Mouse (Mus musculus) heart, adult 18-20 months (tissue): Measurements from ENCODE around the gene Rsph14. TPM values are rescaled to one million over a fixed set of nuclear protein-coding genes. Genes with fewer than 3 reads are reported as not detected.

ENCODE experiments used
- DNase-seq, 2 experiments: peaks; one replicate each; pipeline ENCODE4 v3.0.0; 2021 to 2022; ENCODE audit warnings: mixed read lengths in 1 of 2
- long read RNA-seq, 2 experiments: library from polyadenylated mRNA; stranded (forward); transcript quantifications; one replicate each; pipeline ENCODE4 v2.0.0; 2021
- total RNA-seq, 2 experiments: library from RNA; stranded (reverse); gene quantifications; 2 replicates each; pipeline ENCODE4 v1.2.3; 2021

The Rsph14 gene
- not detected for total RNA-seq
- long read RNA-seq, experiment 1: 0 reads
- long read RNA-seq, experiment 2: 0 reads

DNA sequence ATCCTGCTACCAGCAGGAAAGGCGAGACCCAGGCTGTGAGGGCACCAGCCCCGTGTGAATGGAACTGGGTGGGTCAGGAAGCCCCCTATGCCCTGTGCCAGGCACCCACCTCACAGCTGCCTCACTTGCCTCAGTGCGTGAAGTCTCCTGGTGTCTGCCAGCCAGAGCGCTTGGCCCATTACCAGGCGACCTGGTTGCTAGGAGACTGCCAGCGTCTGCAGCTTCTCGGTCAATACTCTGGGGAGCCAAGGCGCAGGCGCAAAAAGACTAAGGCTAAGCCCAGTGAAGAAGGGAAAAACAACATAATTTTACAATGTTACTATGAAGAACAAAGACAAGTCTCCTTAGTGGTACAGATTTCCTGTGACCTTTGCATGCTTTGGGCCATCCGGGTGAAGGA is at the start of gene Rsph14:
Gene Rsph14, minus strand, starts transcription at position 192 of the 400 bp plus-strand sequence.
- peak; percentile 73 to 81 for DNase-seq

DNA sequence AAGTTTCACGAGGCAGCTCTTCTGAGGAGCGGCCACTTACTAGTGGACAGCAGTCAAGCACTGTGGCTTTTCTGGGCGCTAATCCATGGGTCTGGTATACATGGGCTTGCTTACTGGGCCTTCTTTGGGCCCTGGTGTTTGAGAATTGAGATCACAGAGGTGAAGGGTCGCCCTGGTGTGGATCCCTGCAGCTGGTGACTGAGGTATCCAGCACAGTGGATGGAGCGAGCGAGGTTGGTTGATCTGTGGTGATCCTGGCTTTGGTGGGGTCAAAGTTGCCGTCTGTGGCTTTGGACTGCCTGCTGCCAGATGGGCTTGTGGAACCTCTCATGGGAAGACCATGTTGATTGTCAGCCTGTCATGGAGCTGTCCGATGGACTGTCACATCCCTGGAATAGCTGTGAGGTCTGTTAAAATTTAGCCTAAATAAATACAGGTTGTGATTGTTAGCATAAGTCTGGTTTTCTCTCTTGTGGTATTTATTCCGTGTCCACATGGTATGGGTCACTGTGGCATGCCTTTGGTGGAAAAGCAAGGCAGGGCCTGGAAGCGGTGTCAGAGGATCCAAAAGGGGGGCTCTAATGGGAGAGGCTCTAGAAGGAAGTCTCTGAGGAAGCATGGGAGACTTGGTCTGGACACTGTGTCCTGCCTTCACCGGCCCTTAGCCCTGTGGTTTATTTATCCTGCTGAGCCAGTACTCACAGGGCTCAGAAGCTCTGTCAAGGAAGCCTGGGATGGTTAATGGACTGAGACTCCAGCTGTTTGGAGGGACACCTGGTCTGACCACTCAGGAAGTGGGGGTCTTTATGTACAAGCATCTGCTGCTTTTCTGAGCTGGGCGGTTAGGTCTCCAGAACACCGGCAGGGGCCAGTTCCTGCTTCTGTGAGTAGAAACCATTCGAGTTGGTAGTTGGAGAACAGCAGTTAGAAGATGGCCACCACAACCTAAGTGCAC is 46.1 kb upstream of the Rsph14 start:
- no peak for DNase-seq

DNA sequence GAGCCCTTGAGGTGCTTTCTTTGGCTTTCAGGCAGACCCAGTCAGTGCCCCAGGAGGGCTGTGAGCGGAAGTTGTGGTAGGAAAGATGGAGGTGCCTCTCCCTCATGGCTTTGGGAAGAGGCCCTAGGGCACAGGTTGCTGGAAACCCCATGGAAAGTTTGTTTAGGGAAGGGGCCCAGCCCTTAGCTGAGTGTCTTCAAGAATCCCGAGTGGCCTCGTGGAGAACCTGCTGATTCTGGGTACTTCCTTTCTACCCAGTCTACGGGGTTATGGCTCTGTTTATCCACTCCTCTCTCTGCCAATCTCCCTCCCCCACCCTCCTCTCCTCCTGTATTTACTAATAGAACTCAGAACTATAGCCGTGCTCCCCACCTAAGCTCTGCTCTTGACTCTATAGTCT is 43.3 kb upstream of the Rsph14 start:
- DNase-seq: no peak

- DNase-seq: no peak
These were observed 38.0 kb upstream of the Rsph14 start for GRCm38 (mm10) chr10:75070281-75070976.

GRCm38 (mm10) chr10:75068624-75069328 is 36.4 kb upstream of the Rsph14 start:
- no peak for DNase-seq

GRCm38 (mm10) chr10:75068086-75068485 is 35.7 kb upstream of the Rsph14 start:
- DNase-seq: no peak

GRCm38 (mm10) chr10:75067446-75067845 is 35.1 kb upstream of the Rsph14 start:
- DNase-seq: no peak

DNA sequence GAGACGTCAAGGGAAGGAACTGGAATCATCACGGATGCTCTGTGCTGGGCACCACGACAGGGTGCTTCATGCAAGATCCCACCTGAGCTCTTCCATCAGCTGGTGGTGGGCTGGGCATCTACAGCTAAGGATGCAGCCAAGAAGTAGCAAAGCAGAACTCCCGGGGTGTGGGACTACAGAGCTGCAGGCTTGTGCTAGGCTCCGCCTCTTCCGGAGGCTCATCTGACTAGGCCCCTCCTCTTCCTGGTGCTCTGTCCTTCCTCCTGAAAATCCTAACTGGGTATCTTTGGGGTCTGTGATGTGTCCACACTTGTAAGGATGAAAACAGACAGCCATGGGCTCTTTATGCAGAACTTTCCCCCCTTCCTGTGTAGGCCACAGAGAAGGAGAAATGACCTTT is 33.3 kb upstream of the Rsph14 start:
- DNase-seq: no peak

DNA sequence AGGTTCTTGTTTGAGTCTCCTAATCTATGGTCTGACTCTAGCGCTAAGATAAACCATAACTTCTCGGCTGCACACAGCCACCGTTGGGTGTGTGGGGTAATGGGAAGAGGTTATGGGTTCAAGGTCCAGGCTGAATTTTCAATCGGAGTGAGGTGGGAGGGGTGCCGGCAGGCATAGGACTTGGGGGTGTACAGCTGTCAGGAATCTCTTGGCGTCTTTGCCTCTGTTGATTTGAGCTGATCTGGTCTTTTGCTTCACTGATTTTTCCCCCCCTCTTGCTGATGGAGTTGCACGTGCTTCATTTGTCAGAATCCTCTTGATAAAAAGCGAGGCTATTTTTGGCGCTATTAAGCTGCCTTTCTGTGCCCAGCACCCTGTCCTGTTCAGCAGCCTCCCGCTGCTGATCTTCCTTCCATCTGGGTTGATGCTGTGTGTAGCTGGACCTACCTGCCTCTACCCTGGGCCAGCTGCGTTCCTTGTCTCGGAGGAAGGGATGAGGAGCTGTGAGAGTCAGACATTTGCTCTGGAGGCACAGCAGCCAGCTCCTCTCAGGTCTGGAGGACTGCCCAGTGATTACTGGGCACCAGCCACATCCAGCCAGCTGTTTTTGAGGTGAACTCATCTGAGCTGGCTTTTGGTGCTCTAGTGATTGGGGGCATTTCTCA is 31.0 kb upstream of the Rsph14 start:
- DNase-seq: peak; percentile 18 to 32

- no peak for DNase-seq
These were observed 30.2 kb upstream of the Rsph14 start for GRCm38 (mm10) chr10:75062621-75063020.

DNA sequence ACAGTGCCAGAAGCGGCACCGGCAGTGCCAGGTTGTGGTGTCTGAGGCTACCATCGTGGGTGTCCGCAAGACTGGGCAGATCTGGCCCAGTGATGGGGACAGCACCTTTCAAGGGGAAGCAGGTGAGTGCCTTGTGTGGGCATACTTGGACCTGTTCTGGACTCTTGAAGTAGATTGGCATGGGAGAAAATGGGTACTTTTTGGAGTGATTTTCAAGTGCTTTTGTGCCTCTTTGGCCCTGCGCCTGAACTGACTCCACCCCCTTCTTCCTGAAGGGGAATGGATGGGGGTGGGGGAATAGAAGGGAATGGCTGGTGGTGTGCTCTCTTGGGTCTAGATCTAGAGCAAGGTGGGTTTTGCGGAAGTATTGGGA is 29.8 kb upstream of the Rsph14 start:
- DNase-seq: peak in 1 of 2 experiments; percentile 70

DNA sequence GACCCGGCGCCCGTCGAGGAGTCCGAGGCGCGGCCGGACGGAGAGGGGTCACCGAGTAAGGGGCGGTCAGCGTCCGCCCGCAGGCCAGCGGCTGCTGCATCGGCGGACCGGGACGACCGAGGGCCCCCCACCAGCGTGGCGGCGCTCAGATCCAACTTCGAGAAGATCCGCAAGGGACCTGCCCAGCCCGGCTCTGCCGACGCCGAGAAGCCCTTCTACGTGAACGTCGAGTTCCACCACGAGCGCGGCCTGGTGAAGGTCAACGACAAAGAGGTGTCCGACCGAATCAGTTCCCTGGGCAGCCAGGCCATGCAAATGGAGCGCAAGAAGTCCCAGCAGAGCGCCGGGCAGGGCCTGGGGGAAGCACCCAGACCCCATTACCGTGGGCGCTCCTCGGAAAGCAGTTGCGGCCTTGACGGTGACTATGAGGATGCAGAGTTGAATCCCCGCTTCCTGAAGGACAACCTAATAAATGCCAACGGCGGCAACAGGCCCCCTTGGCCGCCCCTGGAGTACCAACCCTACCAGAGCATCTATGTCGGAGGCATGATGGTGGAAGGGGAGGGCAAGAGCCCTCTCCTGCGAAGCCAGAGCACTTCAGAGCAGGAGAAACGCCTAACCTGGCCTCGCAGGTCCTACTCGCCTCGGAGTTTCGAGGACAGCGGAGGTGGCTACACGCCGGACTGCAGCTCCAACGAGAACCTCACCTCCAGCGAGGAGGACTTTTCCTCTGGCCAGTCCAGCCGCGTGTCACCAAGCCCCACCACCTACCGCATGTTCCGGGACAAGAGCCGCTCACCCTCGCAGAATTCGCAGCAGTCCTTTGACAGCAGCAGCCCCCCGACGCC is 29.2 kb upstream of the Rsph14 start:
- DNase-seq: peak in 1 of 2 experiments; percentile 38

- peak in 1 of 2 experiments; percentile 38 for DNase-seq
These were observed 28.5 kb upstream of the Rsph14 start for GRCm38 (mm10) chr10:75060843-75061235.

GRCm38 (mm10) chr10:75060217-75060842 is 27.9 kb upstream of the Rsph14 start, which contains the start of gene Bcr:
Bcr (plus strand) TSS chr10:75060592.
- peak; percentile 86 to 89 for DNase-seq

- DNase-seq: peak; percentile 88 to 89
These were observed 27.0 kb upstream of the Rsph14 start for GRCm38 (mm10) chr10:75059396-75059795.

- peak in 1 of 2 experiments; percentile 37 for DNase-seq
These were observed 26.5 kb upstream of the Rsph14 start for GRCm38 (mm10) chr10:75058761-75059395.

- no peak for DNase-seq
These were observed 25.9 kb upstream of the Rsph14 start for GRCm38 (mm10) chr10:75058336-75058735.

DNA sequence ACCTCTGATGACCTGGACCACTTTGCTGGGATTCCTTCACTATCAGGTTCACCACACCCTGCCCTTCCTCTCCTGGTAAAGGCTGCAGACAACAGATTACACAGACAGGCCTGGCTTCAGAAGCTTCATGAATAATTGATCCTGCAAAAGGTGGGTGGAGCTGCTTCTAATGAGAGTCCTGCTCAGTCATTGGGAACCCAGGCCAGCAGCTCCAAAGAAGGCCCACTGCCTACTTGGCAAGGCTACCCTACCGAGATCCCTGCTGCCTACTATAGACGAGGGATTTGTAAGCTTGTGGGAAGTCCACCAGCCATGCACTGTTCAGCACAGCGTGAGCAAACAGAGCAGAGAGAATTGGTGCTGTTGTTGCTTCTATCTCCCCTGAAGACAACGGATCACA is 23.9 kb upstream of the Rsph14 start:
- no peak for DNase-seq

- no peak for DNase-seq
These were observed 23.3 kb upstream of the Rsph14 start for GRCm38 (mm10) chr10:75055672-75056071.

- DNase-seq: peak; percentile 67 to 75
These were observed 21.7 kb upstream of the Rsph14 start for GRCm38 (mm10) chr10:75054125-75054524.
